Mouse (Mus musculus) thymus, adult 2 months (tissue): Measurements from ENCODE around the gene Uba7.

Source experiments
- CTCF ChIP-seq: fragments of 200-500 bp; IDR thresholded peaks from 2 replicates; pipeline ENCODE4 v1.5.1; 2012; ENCODE audit warnings: mild to moderate bottlenecking, control low read depth, low read length, moderate library complexity, borderline replicate concordance; ENCODE audit not compliant: control insufficient read depth, poor library complexity, insufficient read depth; ENCODE audit errors: extremely low read depth
- POLR2A ChIP-seq: fragments of 200-500 bp; IDR thresholded peaks from 2 replicates; pipeline ENCODE4 v1.6.1; 2012; ENCODE audit warnings: mild to moderate bottlenecking, low read length, control low read depth, moderate library complexity; ENCODE audit not compliant: control insufficient read depth, poor library complexity, insufficient read depth; ENCODE audit errors: extremely low read depth

- TF ChIP-seq POLR2A (no peak), CTCF (no peak)
Observed at GRCm38 (mm10) chr9:107971690-107972541, 3.4 kb upstream of the Uba7 start.
